Mouse (Mus musculus) layer of hippocampus, postnatal 10 days (tissue): Measurements from ENCODE around the gene Aarsd1. TPM values are rescaled to one million over a fixed set of nuclear protein-coding genes. Genes with fewer than 3 reads are reported as not detected.
"Not testable (repeated sequence)": the region's sequence is repeated elsewhere in the genome, so short reads cannot be mapped to it uniquely, and the experiment has no call there.

Experiments used
- DNase-seq, 2 experiments: peaks; one replicate each; pipeline ENCODE4 v3.0.0; 2021; ENCODE audit warnings: low spot score in 2 of 2
- long read RNA-seq: library from polyadenylated mRNA; stranded (forward); transcript quantifications from one replicate; pipeline ENCODE4 v2.0.0, GENCODE M21; 2023
- total RNA-seq, 2 experiments: library from RNA; stranded (reverse); gene quantifications; 2 replicates each; pipeline ENCODE4 v1.2.3; 2021

Aarsd1 gene
- total RNA-seq: 10 to 100 TPM; 51.0 to 57.2 TPM
- long read RNA-seq, transcript Aarsd1-201 (12 exons, 1,516 nt): major isoform, 63 of 81 reads
- long read RNA-seq, partial matches to known transcripts: 4 of 81 reads
- long read RNA-seq, other reads (novel, unspliced or antisense): 13 of 81 reads

- peak; percentile 93 for DNase-seq
Measured at GRCm38 (mm10) chr11:101417101-101417855, at the start of gene Aarsd1. Gene Aarsd1 (minus strand): TSS chr11:101417615.

DNA sequence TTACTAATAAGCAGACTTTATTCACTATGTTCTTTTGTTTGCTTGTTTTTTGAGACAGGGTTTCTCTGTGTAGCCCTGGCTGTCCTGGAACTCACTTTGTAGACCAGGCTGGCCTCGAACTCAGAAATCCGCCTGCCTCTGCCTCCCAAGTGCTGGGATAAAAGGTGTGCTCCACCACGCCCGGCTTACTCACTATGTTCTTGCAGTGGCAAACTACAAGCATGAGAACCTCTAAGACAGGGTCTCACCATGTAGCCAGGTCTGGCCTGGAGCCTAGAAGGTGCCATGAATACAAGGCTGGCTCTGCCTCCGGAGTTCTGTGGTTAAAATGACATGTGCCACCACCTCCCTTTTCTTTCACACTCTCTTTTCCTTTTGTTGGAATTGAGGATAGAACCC, 49.1 kb upstream of the Aarsd1 start:
- not testable (repeated sequence) for DNase-seq

DNA sequence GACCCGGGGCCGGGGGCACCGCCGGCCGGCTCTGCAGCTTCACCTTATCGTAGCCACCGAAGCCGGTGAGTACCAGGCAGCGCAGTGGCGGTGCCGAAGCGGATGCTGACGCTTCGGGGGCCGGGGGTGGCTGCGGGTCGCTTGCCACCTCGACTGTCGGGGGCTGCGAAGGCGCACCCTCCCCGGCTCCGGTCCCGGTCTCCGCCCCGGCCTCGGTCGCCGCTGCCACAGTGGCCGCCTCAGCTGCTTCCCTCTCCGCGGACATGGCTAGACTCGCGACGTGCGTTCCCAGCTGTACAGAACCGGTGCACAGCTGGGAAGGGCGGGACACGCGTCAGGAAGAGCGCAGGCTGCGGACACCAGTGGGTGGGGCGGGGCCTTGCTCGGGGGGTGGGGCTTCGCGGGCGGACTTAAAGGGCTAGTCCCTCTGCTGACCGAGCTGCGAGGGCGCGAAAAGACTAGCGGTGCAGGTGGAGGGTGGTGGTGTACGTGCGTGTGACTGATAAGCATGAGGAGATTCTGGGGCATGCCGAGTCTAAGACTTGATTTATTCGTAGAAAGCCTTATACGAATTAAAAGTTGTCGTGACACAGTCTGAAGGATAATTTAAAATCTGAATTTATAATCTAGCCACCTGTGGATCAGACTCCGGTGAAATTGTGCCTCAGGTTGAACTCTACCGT, 48.6 kb upstream of the Aarsd1 start, which contains the start of gene Vat1:
Gene Vat1 (minus strand): TSS at position 362 of the 683 bp plus-strand sequence.
- peak; percentile 52 to 70 for DNase-seq

DNA sequence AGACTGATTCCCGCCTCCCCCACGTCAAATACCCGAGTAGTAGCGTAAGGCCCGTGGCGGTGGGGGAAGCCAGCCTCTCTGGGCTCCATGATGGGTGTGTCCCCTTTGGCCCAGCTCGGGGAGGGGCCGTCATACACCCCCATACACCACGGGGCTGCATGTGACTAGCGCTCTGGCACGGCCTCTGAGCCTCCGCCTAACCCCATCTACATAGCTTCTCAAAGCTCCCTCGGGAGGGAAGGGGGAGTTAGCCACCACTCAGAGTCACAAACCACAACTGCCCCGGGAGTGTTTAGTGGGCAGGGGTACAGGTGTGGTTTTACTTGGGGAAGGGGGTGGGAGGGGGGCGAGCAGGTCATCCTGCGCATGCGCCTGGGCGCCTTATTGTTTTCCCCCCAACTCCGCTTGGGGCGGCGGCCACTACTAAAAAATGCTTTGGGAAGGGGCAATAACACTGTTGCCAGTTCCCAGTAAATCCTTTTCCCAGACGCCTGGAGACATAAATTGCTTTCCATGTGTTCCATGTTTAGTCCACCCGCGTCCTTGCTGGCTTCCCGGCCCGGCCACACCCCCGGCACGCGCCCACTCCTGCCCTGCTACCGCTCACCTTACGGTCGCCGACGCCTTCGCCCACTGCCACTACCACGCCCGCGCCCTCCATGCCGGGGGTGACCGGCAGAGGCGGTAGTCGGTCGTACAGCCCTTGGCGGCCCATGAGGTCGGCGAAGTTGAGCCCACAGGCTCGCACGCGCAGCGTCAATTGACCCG, 47.9 kb upstream of the Aarsd1 start:
- peak; percentile 51 to 62 for DNase-seq

- no peak for DNase-seq
Measured at GRCm38 (mm10) chr11:101464211-101465100, 47.0 kb upstream of the Aarsd1 start, which contains the start of gene Rnd2. Gene Rnd2 (plus strand): TSS chr11:101464999.

GRCm38 (mm10) chr11:101462583-101463440, 45.4 kb upstream of the Aarsd1 start:
- DNase-seq: no peak

- no peak for DNase-seq
Measured at GRCm38 (mm10) chr11:101462141-101462540, 44.7 kb upstream of the Aarsd1 start.

DNA sequence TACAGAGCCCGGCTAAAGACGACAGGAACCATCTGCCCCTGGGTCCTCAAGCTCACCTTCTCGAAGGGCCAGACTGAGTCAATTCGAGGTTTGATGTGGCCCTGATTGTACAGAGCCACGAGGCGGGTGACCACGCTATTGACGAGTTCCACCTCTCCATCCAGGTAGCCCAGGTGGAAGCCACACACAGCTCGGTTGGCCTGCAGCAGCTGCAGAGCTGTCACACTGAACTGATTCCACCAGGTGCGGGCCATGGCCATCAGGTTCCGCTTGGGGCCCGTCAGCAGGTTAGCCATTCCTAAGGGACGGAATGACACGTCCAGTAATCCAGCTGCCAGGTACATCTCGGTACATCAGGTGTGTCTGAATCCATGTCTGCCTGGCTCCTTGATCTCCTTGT, 42.9 kb upstream of the Aarsd1 start:
- DNase-seq: no peak

DNA sequence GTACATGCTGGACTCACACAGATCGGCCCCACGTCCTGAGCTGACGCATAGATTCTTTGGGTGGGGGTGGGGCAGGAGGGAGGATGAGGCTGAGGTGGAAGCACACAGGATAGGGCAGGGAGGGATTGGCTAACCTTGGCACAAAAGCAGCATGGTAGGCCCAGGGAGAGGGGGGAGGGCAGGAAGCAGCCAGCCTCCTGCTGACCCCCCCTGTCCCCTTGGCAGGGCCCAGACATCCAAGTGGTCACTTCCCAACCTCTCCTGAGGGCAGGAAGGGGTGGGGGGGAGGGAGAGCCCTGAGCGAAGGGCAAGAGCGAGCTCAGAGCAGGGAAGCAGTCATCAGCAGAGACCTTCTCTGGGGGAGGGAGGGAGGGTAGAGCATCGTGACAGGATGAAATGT, 42.3 kb upstream of the Aarsd1 start:
- DNase-seq: no peak

- no peak for DNase-seq
Measured at GRCm38 (mm10) chr11:101458217-101458616, 40.8 kb upstream of the Aarsd1 start.

- DNase-seq: no peak
Measured at GRCm38 (mm10) chr11:101457631-101458030, 40.2 kb upstream of the Aarsd1 start.

- no peak for DNase-seq
Measured at GRCm38 (mm10) chr11:101455627-101456026, 38.2 kb upstream of the Aarsd1 start.

DNA sequence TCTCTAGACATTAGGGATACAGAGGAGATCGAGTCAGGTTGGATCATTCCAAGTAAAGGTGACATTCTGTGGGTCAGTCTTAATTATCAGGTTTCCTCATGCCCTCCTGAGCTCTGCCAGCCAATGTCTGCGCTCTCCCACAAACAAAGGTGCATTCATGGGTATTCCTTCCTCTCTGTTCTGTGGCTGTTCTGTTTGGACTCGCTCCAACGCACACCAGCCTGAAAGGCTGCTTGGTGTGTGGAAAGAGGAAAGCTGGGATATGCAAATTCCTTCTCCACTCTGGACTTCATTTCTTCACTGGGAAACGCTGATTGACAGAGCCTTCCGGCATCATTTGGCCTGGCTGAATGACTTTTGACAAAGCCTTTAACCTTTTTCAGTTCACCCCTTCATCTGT, 37.3 kb upstream of the Aarsd1 start:
- DNase-seq: no peak

DNA sequence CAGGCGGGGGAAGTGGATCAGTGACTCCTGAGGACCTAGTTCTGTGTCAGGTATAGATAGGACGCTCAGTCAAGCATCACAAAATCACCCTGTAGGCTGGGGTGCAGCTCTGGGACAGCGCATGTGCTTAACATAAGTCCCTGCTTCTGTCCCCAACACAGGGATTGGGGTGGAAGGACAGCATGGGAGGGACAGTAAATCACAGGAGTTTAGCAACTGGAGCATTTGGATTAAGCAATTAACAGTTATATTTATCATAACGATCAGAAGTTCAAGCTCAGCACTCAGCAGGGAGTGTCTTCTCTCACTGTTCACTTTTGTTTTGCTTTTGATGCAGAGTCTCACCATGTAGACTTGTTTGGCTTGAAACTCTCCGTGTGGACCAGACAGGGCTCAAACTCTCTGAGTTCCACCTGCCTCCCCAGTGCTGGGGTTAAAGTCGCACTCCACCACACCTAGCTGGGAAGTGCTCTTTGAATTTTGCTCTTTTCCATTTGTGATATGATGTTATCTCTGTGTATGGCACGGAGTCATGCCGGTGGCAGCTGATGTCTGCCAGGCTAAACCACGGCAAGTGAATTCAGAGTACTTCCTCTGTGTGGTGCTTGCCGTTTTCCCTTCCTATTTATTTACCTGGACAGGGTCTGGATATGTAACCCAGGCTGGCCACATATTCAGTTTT, 34.8 kb upstream of the Aarsd1 start:
- no peak for DNase-seq

- no peak for DNase-seq
Measured at GRCm38 (mm10) chr11:101451536-101451935, 34.1 kb upstream of the Aarsd1 start.

DNA sequence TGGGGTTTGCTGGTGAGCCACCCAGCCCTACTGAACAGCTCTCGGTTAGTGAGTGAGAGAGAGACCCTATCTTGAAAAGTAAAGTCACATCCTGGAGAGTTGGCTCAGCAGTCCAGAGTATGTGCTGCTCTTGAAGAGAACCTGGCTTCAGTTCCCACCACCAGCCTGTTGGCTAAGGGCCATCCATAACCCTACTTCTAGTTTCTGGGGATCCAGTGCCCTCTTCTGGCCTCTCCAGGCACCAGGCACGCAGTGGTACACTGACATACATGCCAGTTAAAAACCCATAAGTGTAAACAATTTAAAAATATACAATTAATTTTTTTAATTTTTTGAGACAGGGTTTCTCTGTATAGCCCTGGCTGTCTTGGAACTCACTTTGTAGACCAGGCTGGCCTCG, 33.0 kb upstream of the Aarsd1 start:
- DNase-seq: no peak

DNA sequence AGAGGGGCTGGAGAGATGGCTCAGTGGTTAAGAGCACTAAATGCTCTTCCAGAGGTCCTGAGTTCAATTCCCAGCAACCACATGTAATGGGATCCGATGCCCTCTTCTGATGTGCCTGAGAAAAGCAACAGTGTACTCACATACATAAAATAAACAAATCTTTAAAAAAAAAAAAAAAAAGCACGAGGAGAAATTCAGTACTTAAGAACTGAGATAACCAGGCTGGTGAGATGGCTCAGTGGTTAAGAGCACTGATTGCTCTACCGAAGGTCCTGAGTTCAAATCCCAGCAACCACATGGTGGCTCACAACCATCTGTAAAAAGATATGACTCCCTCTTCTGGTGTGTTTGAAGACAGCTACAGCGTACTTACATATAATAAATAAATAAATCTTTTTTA, 32.2 kb upstream of the Aarsd1 start:
- not testable (repeated sequence) for DNase-seq

GRCm38 (mm10) chr11:101448899-101449298, 31.5 kb upstream of the Aarsd1 start:
- DNase-seq: no peak

DNA sequence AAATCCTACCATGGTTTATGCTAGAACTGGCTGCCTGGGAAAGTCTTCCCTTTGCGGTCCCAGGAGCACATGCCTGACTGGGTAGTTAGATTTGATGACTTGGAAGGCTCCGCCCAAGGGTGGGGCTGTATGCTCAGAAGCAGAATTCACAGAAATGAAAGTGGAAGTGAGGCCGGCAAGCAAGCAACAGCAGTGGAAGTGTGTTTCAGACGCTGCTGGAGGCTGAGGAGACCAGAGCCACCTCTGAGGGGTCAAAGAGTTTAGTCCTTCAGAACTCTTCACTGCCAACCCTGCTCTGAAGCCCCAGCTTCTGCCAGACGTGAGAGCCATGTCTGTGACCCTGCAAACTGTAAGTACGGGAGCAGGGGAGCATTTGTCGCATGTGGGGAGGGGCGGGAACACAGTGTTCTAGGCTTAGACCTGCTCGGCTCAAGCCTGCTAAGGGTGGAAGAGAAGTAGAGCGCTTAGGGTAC, 30.9 kb upstream of the Aarsd1 start, which contains the start of gene Ifi35:
Gene Ifi35 (plus strand): TSS at position 134 of the 473 bp plus-strand sequence.
- no peak for DNase-seq
